In the genomic region with DNA sequence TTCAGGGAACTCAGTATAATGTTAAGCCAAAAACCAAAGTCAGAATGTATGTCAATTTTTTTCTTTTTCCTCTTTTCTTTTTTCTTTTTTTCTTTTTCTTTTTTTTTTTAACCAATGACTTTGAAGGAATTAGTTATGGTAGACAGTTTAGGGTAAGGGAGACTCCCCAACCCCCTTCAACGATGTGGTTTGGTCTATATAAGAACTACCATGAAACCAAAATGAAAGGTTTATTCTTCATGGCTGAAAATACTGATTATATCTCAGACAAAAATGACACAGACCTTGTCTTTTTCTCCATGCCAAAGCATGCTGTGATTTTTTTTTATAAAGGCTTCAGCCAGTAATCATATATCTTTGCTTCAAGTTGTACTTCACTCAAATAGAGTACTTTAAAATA, we compare ENCODE assay signal across 25 mouse cellular contexts.
"Had no signal": no experiment of that assay in that cellular context is flagged by ENCODE, and none has a peak within 500 bp of the region (broad histone marks: within the 10 kb centered on the region; RNA-seq: fewer than 3 reads in every experiment).

No protein-coding gene starts in this region.

- H3K4me1 ChIP-seq: liver, embryonic 12.5 days had no signal

- H3K36me3 ChIP-seq: heart, embryonic 10.5 days; heart, embryonic 12.5 days; hindbrain, embryonic 10.5 days; hindbrain, embryonic 12.5 days; intestine, embryonic 15.5 days; limb, embryonic 13.5 days; limb, embryonic 15.5 days; liver, embryonic 12.5 days had no signal

- H3K4me2 ChIP-seq: heart, embryonic 12.5 days; hindbrain, embryonic 12.5 days; hindbrain, embryonic 14.5 days; intestine, embryonic 15.5 days; limb, embryonic 13.5 days; limb, embryonic 15.5 days; liver, embryonic 12.5 days had no signal

- DNase-seq: gastrocnemius, adult 2 months; gastrocnemius, postnatal 10 days; gastrocnemius, postnatal 25 days; heart, adult 18-20 months; heart, postnatal 10 days; heart, postnatal 4 days; kidney, adult 18-20 months; kidney, adult 8-10 months; kidney, postnatal 10 days; kidney, postnatal 25 days; kidney, postnatal 4 days had no signal

- H3K27me3 ChIP-seq: heart, embryonic 12.5 days; hindbrain, embryonic 12.5 days; intestine, embryonic 15.5 days; limb, embryonic 13.5 days; limb, embryonic 15.5 days; liver, embryonic 12.5 days had no signal

- H3K27ac ChIP-seq: gastrocnemius, adult 2 months; hindbrain, embryonic 12.5 days; hindbrain, embryonic 14.5 days; intestine, embryonic 15.5 days; layer of hippocampus, adult 2 months; left cerebral cortex, adult 2 months; limb, embryonic 13.5 days; limb, embryonic 15.5 days; liver, embryonic 12.5 days had no signal

- H3K9ac ChIP-seq: heart, embryonic 12.5 days; hindbrain, embryonic 12.5 days; hindbrain, embryonic 14.5 days; intestine, embryonic 15.5 days; limb, embryonic 13.5 days; limb, embryonic 15.5 days; liver, embryonic 12.5 days had no signal

- H3K9me3 ChIP-seq: heart, embryonic 10.5 days; heart, embryonic 12.5 days; hindbrain, embryonic 10.5 days; hindbrain, embryonic 12.5 days; intestine, embryonic 15.5 days; limb, embryonic 13.5 days; limb, embryonic 15.5 days; liver, embryonic 12.5 days had no signal

- H3K4me3 ChIP-seq: gastrocnemius, adult 2 months; heart, embryonic 10.5 days; heart, embryonic 12.5 days; hindbrain, embryonic 10.5 days; hindbrain, embryonic 12.5 days; intestine, embryonic 15.5 days; layer of hippocampus, adult 2 months; left cerebral cortex, adult 2 months; limb, embryonic 13.5 days; limb, embryonic 15.5 days; liver, embryonic 12.5 days had no signal

- ATAC-seq: hindbrain, embryonic 16.5 days; inflammation-experienced regulatory T-cells, adult 6 months; intestine, embryonic 15.5 days; intestine, postnatal 0 days; liver, embryonic 12.5 days had no signal
